Mouse (Mus musculus): Measurements from ENCODE around the gene Ccl17.
"Not testable (repeated sequence)": the region's sequence is repeated elsewhere in the genome, so short reads cannot be mapped to it uniquely, and the experiment has no call there.

Ccl17 gene

DNA sequence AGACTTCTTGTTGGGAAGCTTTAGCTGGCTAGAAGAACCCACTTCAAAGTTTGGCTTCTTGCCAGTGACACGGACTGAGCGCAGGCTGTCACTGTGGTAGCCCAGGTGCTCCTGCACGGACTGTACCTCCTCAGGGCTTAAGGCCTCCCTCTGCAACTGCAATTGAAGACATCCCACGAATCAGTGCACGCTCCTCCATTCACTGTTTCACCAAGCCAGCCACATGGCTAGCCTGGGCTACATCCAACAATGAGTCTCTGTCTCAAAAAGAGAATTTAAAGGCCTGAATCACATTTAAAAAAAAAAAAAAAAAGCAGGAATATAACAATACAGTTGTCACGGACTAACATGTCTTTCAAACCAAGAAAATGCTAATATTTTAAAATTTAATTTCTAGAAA, 18.0 kb downstream of the Ccl17 start:
- DNase-seq, result no peak

DNA sequence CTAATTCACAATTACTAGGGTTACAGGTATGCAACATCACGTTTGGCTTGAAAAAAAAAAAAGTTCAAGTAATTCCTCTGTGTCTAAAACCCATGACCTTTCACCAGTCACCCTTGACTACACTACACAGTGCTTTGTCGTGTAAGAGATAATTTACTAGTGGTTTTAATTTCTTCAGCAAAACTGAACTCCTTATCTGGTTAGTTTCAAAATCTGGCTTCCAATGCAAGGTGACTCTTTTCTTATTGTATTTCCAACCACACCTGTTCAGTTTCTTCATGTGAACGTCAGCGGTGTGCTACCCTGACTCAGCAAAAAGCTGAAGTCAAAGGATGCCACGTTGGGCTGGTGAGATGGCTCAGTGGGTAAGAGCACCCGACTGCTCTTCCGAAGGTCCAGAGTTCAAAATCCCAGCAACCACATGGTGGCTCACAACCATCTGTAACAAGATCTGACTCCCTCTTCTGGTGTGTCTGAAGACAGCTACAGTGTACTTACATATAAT, 23.7 kb downstream of the Ccl17 start:
- DNase-seq, result peak; percentile 54

DNA sequence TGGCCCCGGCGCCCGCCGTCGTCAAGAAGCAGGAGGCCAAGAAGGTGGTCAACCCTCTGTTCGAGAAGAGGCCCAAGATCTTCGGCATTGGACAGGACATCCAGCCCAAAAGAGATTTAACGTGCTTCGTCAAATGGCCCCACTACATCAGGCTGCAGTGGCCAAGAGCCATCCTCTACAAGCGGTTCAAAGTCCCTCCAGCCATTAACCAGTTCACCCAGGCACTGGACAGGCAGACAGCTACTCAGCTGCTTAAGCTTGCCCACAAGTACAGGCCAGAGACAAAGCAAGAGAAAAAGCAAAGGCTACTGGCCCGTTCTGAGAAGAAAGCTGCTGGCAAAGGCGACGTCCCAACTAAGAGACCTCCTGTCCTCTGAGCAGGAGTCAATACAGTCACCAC, 25.5 kb downstream of the Ccl17 start:
- DNase-seq, result peak; percentile 45

DNA sequence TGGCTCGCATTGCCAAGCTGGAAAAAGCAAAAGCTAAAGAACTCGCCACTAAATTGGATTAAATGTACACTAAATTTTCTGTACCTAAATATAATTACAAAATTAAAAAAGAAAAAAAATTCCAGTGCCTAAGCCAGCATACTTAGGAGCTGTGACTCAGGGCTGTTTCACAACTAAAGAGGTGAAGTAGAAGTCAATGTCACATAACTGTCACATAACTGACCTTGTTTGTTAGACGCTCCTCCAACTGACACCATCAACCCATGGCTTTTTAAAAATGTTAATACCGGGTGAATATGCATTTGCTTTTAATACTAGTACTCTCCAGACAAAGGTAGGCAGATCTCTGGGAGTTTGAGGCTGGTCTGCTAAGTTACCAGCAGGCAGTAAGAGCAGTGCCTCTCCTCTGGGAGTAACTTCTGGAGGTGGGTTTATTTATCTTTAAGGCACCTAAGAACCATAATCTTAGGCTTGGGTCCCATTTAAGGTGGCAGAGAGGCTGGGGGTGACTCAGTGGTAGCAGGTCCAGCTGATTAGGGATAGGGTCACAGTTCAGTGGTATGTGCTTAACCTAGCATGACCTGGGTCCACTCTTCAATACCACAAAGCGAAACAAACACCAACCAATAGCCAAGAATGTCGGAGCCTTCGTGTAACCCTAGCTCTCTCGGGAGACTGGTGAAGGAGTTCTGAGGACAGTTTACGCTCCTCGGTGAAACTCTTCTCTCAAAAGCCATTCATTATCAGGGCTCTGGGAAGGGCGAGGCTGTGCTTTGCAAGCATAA, 26.4 kb downstream of the Ccl17 start:
- DNase-seq, result no peak

DNA sequence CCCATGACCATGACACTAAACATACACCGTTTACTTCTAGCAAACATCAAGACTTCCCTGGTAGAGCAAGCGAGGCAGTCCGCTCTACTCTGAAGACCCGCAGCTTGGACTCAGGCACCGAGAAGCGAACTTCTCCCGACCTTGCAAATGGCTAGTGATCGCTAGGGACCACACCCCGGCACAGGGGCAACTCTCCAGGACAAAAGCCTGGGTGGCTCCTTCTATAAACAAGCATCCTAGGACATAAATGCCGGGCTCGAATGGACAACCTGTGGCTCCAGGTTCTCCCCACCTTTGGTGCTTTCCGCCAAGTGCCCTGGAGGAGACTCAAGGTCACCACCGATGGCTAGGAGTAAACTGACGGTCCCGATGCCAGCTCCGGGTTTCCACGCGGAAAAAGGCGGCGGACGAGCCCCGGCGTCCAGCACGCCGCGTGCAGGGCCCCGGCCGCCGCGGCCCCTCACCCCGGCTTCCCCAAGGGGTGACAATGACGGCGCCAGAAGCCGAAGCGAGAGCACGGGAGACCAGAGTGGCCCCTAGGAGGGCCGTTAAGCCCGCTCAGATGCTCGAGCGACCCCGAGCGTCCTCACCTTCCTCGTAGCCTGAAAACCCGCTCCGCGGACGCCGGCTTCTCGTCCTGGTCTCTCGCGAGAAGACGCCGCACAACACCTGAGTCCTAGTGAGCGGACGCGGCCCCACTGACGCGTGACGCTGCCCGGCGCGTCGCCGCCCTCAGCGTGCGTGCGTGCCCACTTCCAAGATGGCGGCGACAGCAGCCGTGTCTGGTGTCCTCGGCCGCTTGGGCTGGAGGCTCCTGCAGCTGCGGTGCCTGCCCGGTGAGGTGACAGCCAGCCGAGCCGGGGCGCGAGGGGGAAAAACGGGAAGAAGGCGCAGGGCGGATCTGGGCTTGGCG, 27.7 kb downstream of the Ccl17 start, which contains the start of the genes Coq9 and Ciapin1:
Gene Coq9 (plus strand): TSS at position 660 of the 913 bp plus-strand sequence.
Gene Ciapin1 (minus strand): TSS at position 697 of the 913 bp plus-strand sequence.
- DNase-seq, result peak; percentile 96

DNA sequence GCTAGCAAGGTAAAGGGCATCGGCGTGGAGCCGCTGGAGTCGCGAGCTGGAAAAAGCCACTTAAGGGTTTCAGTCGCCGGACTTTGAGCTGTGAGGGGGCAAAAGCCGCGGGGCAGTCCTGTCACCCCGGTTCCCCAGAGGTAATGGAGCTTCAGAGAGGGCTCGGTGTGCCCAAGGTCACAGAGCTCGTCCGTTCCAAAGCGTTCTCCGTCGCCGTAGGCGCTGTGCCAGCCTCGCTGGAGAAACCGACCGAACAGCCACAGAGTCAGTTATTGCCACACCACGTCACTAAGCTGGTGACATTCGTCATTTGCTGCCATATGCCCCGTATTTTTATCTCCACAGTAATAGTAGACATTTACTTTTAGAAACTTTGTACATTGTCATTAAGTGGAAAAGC, 28.3 kb downstream of the Ccl17 start:
- DNase-seq, result peak; percentile 85

DNA sequence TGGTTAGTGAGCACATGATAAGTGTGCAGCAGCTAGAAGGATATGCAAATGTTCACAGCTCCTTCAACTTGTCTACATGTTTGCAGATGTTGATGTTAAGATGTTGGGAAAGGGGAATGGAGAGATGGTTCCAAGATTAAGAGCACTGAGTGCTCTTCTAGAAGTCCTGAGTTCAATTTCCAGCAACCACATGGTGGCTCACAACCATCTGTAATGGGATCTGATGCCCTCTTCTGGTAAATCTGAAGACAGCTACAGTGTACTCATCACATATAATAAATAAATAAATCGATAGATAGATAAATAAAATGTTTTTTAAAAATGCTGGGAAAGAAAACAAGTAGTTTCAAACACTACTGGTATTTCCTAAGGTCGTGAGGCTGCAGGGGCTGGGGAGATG, 30.9 kb downstream of the Ccl17 start:
- DNase-seq, result no peak

DNA sequence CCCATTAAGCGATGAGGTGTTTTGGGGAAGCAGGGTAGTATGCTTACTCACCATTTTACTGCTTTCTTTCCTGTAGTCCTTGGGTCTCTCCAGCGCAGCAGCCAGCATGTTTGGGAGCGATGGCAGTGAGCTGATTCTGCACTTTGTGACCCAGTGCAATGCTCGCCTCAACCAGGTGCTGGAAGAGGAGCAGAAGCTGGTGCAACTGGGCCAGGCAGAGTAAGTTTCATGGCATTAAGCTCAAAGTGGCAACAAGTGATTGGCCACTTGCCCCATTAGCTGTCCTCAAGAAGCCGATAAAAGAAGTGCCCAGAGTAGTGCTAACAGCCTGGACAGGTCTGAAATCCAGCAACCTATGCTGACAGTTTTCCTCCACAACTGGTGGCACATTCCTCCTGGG, 39.8 kb downstream of the Ccl17 start:
- no peak for DNase-seq

DNA sequence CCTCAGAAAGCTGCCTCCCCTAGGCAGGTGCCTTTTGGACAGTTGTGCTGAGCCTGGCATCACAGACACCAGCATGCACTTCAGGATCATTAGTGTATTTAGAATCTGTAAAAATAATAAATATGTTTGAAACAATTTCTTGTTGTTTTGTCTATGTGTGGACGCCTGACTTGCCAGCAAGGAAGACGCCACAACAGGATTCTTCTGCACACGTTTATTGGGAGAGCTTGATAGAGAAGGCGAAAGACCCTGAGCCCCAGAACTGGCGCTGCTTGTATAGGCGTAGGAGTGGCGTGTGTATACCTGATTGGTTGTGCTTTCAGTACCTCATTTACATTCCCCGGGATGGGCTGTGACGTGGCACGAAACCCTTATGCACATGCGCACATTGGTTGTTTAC, 44.5 kb downstream of the Ccl17 start:
- not testable (repeated sequence) for DNase-seq

DNA sequence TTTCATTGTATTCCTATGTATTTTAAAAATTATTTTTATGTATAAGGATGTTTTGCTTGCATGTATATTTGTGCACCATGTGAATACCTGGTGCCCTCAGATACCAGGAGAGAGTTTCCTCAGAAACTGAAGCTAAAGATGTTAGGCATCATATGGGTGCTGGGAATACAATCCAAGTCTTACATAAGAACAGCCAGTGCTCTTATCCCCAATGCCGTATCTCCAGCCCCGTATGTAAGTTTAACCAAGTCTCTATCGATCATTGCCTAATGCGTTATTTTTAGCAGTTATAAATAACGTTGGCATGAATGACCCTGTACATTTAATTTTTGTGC, 46.7 kb downstream of the Ccl17 start:
- no peak for DNase-seq

DNA sequence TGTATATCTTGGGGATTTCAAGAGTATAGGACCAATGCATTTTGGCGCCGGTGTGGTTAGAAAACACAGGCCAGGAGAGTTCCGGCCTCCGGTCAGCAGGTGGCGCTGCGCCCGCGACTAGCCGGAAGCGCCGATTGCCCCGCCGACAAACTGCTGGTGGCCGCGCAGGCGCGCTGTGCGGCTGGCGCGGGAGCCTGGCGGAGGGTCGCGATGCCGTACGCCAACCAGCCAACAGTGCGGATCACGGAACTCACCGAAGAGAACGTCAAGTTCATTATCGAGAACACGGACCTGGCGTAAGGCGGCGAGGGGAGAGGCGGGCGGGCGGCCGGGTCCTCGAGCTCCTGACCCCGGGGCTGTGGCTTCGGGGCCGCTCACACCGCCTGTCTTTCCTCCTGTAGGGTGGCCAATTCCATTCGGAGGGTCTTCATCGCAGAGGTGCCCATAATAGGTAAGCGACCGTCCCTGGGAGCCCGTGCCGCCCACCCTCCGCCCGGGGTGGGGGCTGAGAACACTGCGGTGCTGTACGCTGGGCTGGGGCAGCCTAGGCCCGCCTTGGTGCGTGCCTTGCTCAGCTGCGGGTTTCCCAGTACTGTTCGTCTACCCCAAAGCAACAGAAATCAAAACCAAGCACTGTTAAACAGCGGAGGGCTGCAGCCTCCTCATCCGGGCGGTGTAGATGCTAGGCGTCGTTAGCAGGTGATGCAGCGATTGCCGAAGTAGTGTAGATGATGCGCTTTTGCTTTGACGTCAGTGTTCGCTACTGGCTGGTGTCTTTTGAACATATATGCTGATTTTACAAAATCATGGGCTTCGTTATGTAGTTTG, 47.3 kb downstream of the Ccl17 start, which contains the start of gene Polr2c:
Gene Polr2c (plus strand): TSS at position 105 of the 828 bp plus-strand sequence.
- peak; percentile 89 for DNase-seq

DNA sequence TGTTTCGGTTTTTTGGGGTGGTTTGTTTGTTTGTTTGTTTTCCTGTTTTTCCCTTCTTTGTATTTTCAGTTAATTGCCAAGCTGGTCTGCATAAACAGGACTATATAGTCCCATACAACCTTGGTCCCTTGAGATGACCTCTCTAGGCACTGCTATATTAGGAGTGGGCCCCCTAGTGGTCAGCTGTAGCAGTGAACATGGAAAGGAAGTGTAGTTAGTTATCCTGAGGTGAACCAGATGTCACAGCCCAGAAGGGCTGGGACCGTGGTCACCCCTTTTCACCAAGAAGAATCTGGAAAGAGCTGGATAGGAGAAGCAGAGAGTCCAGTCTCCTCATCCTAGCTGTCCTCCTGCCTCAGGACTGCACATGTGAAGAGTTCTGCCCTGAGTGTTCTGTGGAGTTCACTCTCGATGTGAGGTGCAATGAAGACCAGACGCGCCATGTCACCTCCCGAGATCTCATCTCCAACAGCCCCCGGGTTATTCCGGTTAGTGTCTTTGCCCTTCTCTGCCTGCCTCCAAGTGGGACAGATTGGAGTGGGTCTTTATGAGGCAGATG, 51.2 kb downstream of the Ccl17 start:
- DNase-seq, result peak; percentile 82
